8 mouse cellular contexts compared by ENCODE assay signal in genomic region chr19:7040637-7041130, GRCm38 (mm10). TPM values are rescaled to one million over a fixed set of nuclear protein-coding genes. Genes with fewer than 3 reads are reported as not detected.
DNase-seq lines count a peak whose midpoint lies in the region; ATAC-seq and TF ChIP-seq lines count a peak whose summit lies in the region.

No protein-coding gene starts in this region.

- no peak for TF ChIP-seq EP300 in ES-Bruce4 (IDR thresholded peaks at IDR 0.05; ENCODE audit: insufficient read depth, low read depth, low read length)
- no peak for TF ChIP-seq EP300 in liver, postnatal 0 days (IDR thresholded peaks at IDR 0.05; ENCODE audit: low read depth)

- no peak for DNase-seq in heart, adult 11 months
- no peak for DNase-seq in liver, postnatal 0 days
- no peak for DNase-seq in embryo, embryonic 11 days
- DNase-seq in urinary bladder, postnatal 36 days (ENCODE audit: low spot score in 2 of 2) = no peak
- DNase-seq in gastrocnemius, postnatal 25 days = no peak

- H3K4me1 ChIP-seq in heart, embryonic 13.5 days = peaks cover 54% of the 10 kb centered on the region
- no peaks in the 10 kb centered on the region for H3K4me1 ChIP-seq in ES-Bruce4 (ENCODE audit: control insufficient read depth, insufficient read depth, low read length)
- H3K4me1 ChIP-seq in forebrain, embryonic 15.5 days = peaks cover 37% of the 10 kb centered on the region
- H3K4me1 ChIP-seq in liver, postnatal 0 days (ENCODE audit: insufficient read depth) = peaks cover 23% of the 10 kb centered on the region

- no peak for ATAC-seq in heart, embryonic 13.5 days (ENCODE audit: extremely low read depth, insufficient number of reproducible peaks, low FRiP score, low TSS enrichment)
- ATAC-seq in forebrain, embryonic 15.5 days (replicated peaks) = no peak
- ATAC-seq in liver, postnatal 0 days = no peak

- TF ChIP-seq POLR2A in ES-Bruce4 (IDR thresholded peaks at IDR 0.05; ENCODE audit: insufficient read depth, low read length) = no peak

- no peak for TF ChIP-seq CTCF in ES-Bruce4 (IDR thresholded peaks at IDR 0.05; ENCODE audit: low read depth, low read length)
- no peak for TF ChIP-seq CTCF in liver, postnatal 0 days (IDR thresholded peaks at IDR 0.05; ENCODE audit: low read depth)

- 22% methylated on average over 13 of the region's 13 CpGs for WGBS in heart, embryonic 13.5 days
- WGBS in forebrain, embryonic 15.5 days = 24% methylated on average over 13 of the region's 13 CpGs
- WGBS in liver, postnatal 0 days (ENCODE audit: insufficient replicate concordance) = 17% methylated on average over 13 of the region's 13 CpGs

- peak overlapping the region; percentile 95 for H3K27ac ChIP-seq in heart, embryonic 13.5 days (replicated peaks)
- H3K27ac ChIP-seq in ES-Bruce4 (ENCODE audit: insufficient read depth, low read length) = peak overlapping the region; percentile 62
- peak overlapping the region; percentile 95 for H3K27ac ChIP-seq in forebrain, embryonic 15.5 days (replicated peaks)
- H3K27ac ChIP-seq in liver, postnatal 0 days (ENCODE audit: low read depth) = peak overlapping the region; percentile 94

- no peaks in the 10 kb centered on the region for H3K27me3 ChIP-seq in heart, embryonic 13.5 days (replicated peaks)
- no peaks in the 10 kb centered on the region for H3K27me3 ChIP-seq in ES-Bruce4 (ENCODE audit: control insufficient read depth, insufficient read depth, low read length, poor library complexity, severe bottlenecking)
- H3K27me3 ChIP-seq in forebrain, embryonic 15.5 days = no peaks in the 10 kb centered on the region
- no peaks in the 10 kb centered on the region for H3K27me3 ChIP-seq in liver, postnatal 0 days (ENCODE audit: insufficient read depth, low read length)

- H3K36me3 ChIP-seq in heart, embryonic 13.5 days = peaks cover under 1% of the 10 kb centered on the region; the same call in 1 of the 2 replicates
- peaks cover 8% of the 10 kb centered on the region for H3K36me3 ChIP-seq in ES-Bruce4 (ENCODE audit: control insufficient read depth, insufficient read depth, low read length, poor library complexity, severe bottlenecking)
- peaks cover 1% of the 10 kb centered on the region; the same call in 1 of the 2 replicates for H3K36me3 ChIP-seq in forebrain, embryonic 15.5 days
- no peaks in the 10 kb centered on the region for H3K36me3 ChIP-seq in liver, postnatal 0 days (replicated peaks; ENCODE audit: insufficient read depth, low read length)

- H3K9ac ChIP-seq in heart, embryonic 13.5 days = peak overlapping the region; percentile 87
- peak overlapping the region; percentile 62 for H3K9ac ChIP-seq in ES-Bruce4 (ENCODE audit: low read depth, poor library complexity, severe bottlenecking)
- H3K9ac ChIP-seq in forebrain, embryonic 15.5 days (replicated peaks) = peak overlapping the region; percentile 61
- peak overlapping the region; percentile 78 for H3K9ac ChIP-seq in liver, postnatal 0 days (replicated peaks)

- H3K4me3 ChIP-seq in heart, embryonic 13.5 days = peak overlapping the region; percentile 62
- peak overlapping the region; percentile 85 for H3K4me3 ChIP-seq in ES-Bruce4 (ENCODE audit: low read depth, low read length)
- H3K4me3 ChIP-seq in forebrain, embryonic 15.5 days = peak overlapping the region; percentile 61
- H3K4me3 ChIP-seq in liver, postnatal 0 days (ENCODE audit: low read depth, low read length) = peak overlapping the region; percentile 66

- no peaks in the 10 kb centered on the region for H3K9me3 ChIP-seq in heart, embryonic 13.5 days
- no peaks in the 10 kb centered on the region for H3K9me3 ChIP-seq in ES-Bruce4 (replicated peaks; ENCODE audit: control insufficient read depth, insufficient read depth, low read length, poor library complexity, severe bottlenecking)
- H3K9me3 ChIP-seq in forebrain, embryonic 15.5 days = no peaks in the 10 kb centered on the region
- H3K9me3 ChIP-seq in liver, postnatal 0 days (ENCODE audit: low read length) = no peaks in the 10 kb centered on the region

- peak overlapping the region; percentile 77 for H3K4me2 ChIP-seq in heart, embryonic 13.5 days
- peak overlapping the region; percentile 72 for H3K4me2 ChIP-seq in forebrain, embryonic 15.5 days (replicated peaks)
- H3K4me2 ChIP-seq in liver, postnatal 0 days (ENCODE audit: low read depth, low read length) = peak overlapping the region; percentile 92

RNA-seq across cellular contexts. Expression of gene Stip1, which starts 0.9 kb away (rescaled TPM):
- 207 and 228 TPM in 2 replicates for polyA plus RNA-seq in heart, embryonic 13.5 days (2015; fragmentation: Nextera tagmentation; extraction: Ambion mirVana)
- polyA plus RNA-seq in ES-Bruce4 (2011; ENCODE audit: insufficient read depth, insufficient read length, low read depth, missing spikeins) = 519 and 544 TPM in 2 replicates
- polyA plus RNA-seq in forebrain, embryonic 15.5 days (2015; fragmentation: Nextera tagmentation; extraction: Ambion mirVana) = 243 and 245 TPM in 2 replicates
- polyA plus RNA-seq in liver, postnatal 0 days (2015; fragmentation: Nextera tagmentation; extraction: Ambion mirVana) = 47.2 and 51.4 TPM in 2 replicates
- total RNA-seq in gastrocnemius, postnatal 25 days (2021) = 10 to 100 TPM; 86.5 to 95.6 TPM

RNA-seq across cellular contexts. Expression of gene Macrod1, which starts 15.9 kb away (rescaled TPM):
- 32.0 and 32.9 TPM in 2 replicates for polyA plus RNA-seq in heart, embryonic 13.5 days (2015; fragmentation: Nextera tagmentation; extraction: Ambion mirVana)
- polyA plus RNA-seq in ES-Bruce4 (2011; ENCODE audit: insufficient read depth, insufficient read length, low read depth, missing spikeins) = 6.7 and 7.6 TPM in 2 replicates
- 5.8 and 6.0 TPM in 2 replicates for polyA plus RNA-seq in forebrain, embryonic 15.5 days (2015; fragmentation: Nextera tagmentation; extraction: Ambion mirVana)
- 11.7 and 14.9 TPM in 2 replicates for polyA plus RNA-seq in liver, postnatal 0 days (2015; fragmentation: Nextera tagmentation; extraction: Ambion mirVana)
- total RNA-seq in gastrocnemius, postnatal 25 days (2021) = 100 to 1,000 TPM; 227 to 252 TPM

RNA-seq across cellular contexts. Expression of gene Fermt3, which starts 21.4 kb away (rescaled TPM):
- polyA plus RNA-seq in heart, embryonic 13.5 days (2015; fragmentation: Nextera tagmentation; extraction: Ambion mirVana) = 7.6 and 8.1 TPM in 2 replicates
- 0.59 and 1.0 TPM in 2 replicates for polyA plus RNA-seq in ES-Bruce4 (2011; ENCODE audit: insufficient read depth, insufficient read length, low read depth, missing spikeins)
- polyA plus RNA-seq in forebrain, embryonic 15.5 days (2015; fragmentation: Nextera tagmentation; extraction: Ambion mirVana) = 3.6 and 3.7 TPM in 2 replicates
- polyA plus RNA-seq in liver, postnatal 0 days (2015; fragmentation: Nextera tagmentation; extraction: Ambion mirVana) = 60.5 and 70.2 TPM in 2 replicates
- total RNA-seq in gastrocnemius, postnatal 25 days (2021) = 1 to 10 TPM in 1 of 2 experiments, under 1 TPM in 1; 0.84 to 1.2 TPM

RNA-seq across cellular contexts. Expression of gene Trpt1, which starts 44.8 kb away (rescaled TPM):
- 15.8 and 16.6 TPM in 2 replicates for polyA plus RNA-seq in heart, embryonic 13.5 days (2015; fragmentation: Nextera tagmentation; extraction: Ambion mirVana)
- polyA plus RNA-seq in ES-Bruce4 (2011; ENCODE audit: insufficient read depth, insufficient read length, low read depth, missing spikeins) = 7.3 and 8.4 TPM in 2 replicates
- polyA plus RNA-seq in forebrain, embryonic 15.5 days (2015; fragmentation: Nextera tagmentation; extraction: Ambion mirVana) = 14.8 and 16.0 TPM in 2 replicates
- 2.9 and 4.1 TPM in 2 replicates for polyA plus RNA-seq in liver, postnatal 0 days (2015; fragmentation: Nextera tagmentation; extraction: Ambion mirVana)
- 10 to 100 TPM; 21.5 to 24.5 TPM for total RNA-seq in gastrocnemius, postnatal 25 days (2021)

RNA-seq across cellular contexts. Expression of gene Nudt22, which starts 44.8 kb away (rescaled TPM):
- polyA plus RNA-seq in heart, embryonic 13.5 days (2015; fragmentation: Nextera tagmentation; extraction: Ambion mirVana) = 23.3 and 26.8 TPM in 2 replicates
- polyA plus RNA-seq in ES-Bruce4 (2011; ENCODE audit: insufficient read depth, insufficient read length, low read depth, missing spikeins) = 6.8 and 7.7 TPM in 2 replicates
- 18.1 and 18.2 TPM in 2 replicates for polyA plus RNA-seq in forebrain, embryonic 15.5 days (2015; fragmentation: Nextera tagmentation; extraction: Ambion mirVana)
- polyA plus RNA-seq in liver, postnatal 0 days (2015; fragmentation: Nextera tagmentation; extraction: Ambion mirVana) = 11.6 and 14.5 TPM in 2 replicates
- total RNA-seq in gastrocnemius, postnatal 25 days (2021) = 10 to 100 TPM; 15.6 to 17.2 TPM
